Mouse (Mus musculus) cerebellum, adult 2 months (tissue): ENCODE measurements around the gene Map4k3.

Experiments
- CTCF ChIP-seq: fragments of 200-500 bp; IDR thresholded peaks from 2 replicates; pipeline ENCODE4 v1.5.1; 2011; ENCODE audit warnings: low read depth, mild to moderate bottlenecking, control low read depth, low read length, moderate library complexity, borderline replicate concordance; ENCODE audit not compliant: insufficient read depth
- POLR2A ChIP-seq: fragments of 200-500 bp; IDR thresholded peaks from 2 replicates; pipeline ENCODE4 v1.6.1; 2011; ENCODE audit warnings: low read length, control low read depth, borderline replicate concordance; ENCODE audit not compliant: insufficient read depth

GRCm38 (mm10) chr17:80670395-80670794, 57.9 kb downstream of the Map4k3 start:
- TF ChIP-seq POLR2A (no peak), CTCF (no peak)
